Mouse (Mus musculus) limb, embryonic 14.5 days (tissue): ENCODE results near the gene Tfb1m. TPM values are rescaled to one million over a fixed set of nuclear protein-coding genes. Genes with fewer than 3 reads are reported as not detected.

Experiments
- ATAC-seq: fragments of 200-750 bp; cut with Nextera tagmentation; 2 replicates; pipeline ENCODE4 v1.8.0; 2017; ENCODE audit warnings: low read depth, moderate number of reproducible peaks, moderate TSS enrichment; ENCODE audit not compliant: low FRiP score
- DNase-seq: peaks from one replicate; pipeline ENCODE4 v3.0.0-alpha.2; 2015; ENCODE audit warnings: low spot score
- H3K27ac ChIP-seq: fragments of 300-500 bp; sonication (generic); replicated peaks from 2 replicates; pipeline ENCODE4 v1.5.1; 2014; ENCODE audit warnings: low read depth, mild to moderate bottlenecking, low read length, moderate library complexity, mixed read lengths
- H3K27me3 ChIP-seq: fragments of 300-500 bp; sonication (generic); 2 replicates; pipeline ENCODE4 v1.6.1; 2014; ENCODE audit warnings: low read length, mixed read lengths; ENCODE audit not compliant: control insufficient read depth, insufficient read depth
- H3K36me3 ChIP-seq: fragments of 300-500 bp; sonication (generic); 2 replicates; pipeline ENCODE4 v1.6.1; 2014; ENCODE audit warnings: mild to moderate bottlenecking, low read length, moderate library complexity, mixed read lengths; ENCODE audit not compliant: control insufficient read depth, insufficient read depth
- H3K4me1 ChIP-seq: fragments of 300-500 bp; sonication (generic); 2 replicates; pipeline ENCODE4 v1.6.1; 2014; ENCODE audit warnings: antibody characterized with exemption, low read length, mixed read lengths; ENCODE audit not compliant: control insufficient read depth, insufficient read depth
- H3K4me2 ChIP-seq: fragments of 300-500 bp; sonication (generic); replicated peaks from 2 replicates; pipeline ENCODE4 v1.6.1; 2014; ENCODE audit warnings: low read depth, mild to moderate bottlenecking, low read length, moderate library complexity; ENCODE audit not compliant: severe bottlenecking
- H3K4me3 ChIP-seq: fragments of 300-500 bp; sonication (generic); replicated peaks from 2 replicates; pipeline ENCODE4 v1.5.1; 2014; ENCODE audit warnings: low read length
- H3K9ac ChIP-seq: fragments of 300-500 bp; sonication (generic); 2 replicates; pipeline ENCODE4 v1.6.1; 2014; ENCODE audit warnings: mild to moderate bottlenecking, low read depth, low read length, moderate library complexity; ENCODE audit not compliant: severe bottlenecking
- H3K9me3 ChIP-seq: fragments of 300-500 bp; sonication (generic); 2 replicates; pipeline ENCODE4 v1.6.1; 2016; ENCODE audit warnings: low read length; ENCODE audit not compliant: control insufficient read depth
- POLR2A ChIP-seq: fragments of 200-500 bp; IDR thresholded peaks from 2 replicates; pipeline ENCODE4 v1.8.0; 2012; ENCODE audit warnings: inconsistent platforms, mild to moderate bottlenecking, moderate library complexity, borderline replicate concordance; ENCODE audit not compliant: insufficient read depth, insufficient read length; ENCODE audit errors: extremely low read depth
- WGBS: fragments of 180-500 bp; shearing (Covaris S2); extraction: QIAGEN DNeasy Blood & Tissue Kit; methylation state at CpG from one replicate; pipeline ENCODE4 v1.1.7; 2014; 5-methylcytosine and 5-hydroxymethylcytosine counted together
- polyA plus RNA-seq, 2 experiments: library from polyadenylated mRNA; depleted of rRNA in 1 of 2; stranded (reverse) in 1 of 2; unstranded in 1 of 2; fragments of >200 nt; fragmentation: Nextera tagmentation in 1 of 2; extraction: Ambion mirVana in 1 of 2; gene quantifications; 2 replicates each; pipeline versions ENCODE4 v1.2.1 to v1.2.3; 2012 to 2014

The Tfb1m gene
- polyA plus RNA-seq, 2 experiments = 16.3 to 17.2 TPM

DNA sequence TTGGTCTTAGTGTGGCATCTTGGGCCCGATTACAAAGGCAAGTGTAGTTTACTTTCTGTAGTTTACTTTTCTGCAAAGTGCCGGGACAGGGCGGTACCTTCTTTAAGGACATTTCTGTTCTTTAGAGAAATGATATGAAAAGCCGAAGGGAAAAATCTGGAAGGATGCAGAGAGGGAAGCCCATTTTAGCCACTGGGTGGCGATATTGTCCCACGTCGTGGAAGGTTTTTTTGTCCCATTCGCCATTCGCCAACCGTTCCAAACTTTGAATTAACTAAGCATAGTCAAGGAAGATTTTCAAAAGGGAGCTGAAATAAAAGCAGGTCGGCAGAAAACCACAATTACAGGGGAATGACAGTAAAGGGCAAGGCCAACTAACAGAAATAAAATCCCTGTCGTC, 13.3 kb upstream of the Tfb1m start:
- no peak overlapping the region for H3K27ac ChIP-seq
- H3K9me3 ChIP-seq = no peaks in the 10 kb centered on the region
- DNase-seq = peak; percentile 82
- WGBS = 5% methylated on average over 12 of the region's 12 CpGs
- H3K36me3 ChIP-seq = no peaks in the 10 kb centered on the region
- H3K4me1 ChIP-seq = no peaks in the 10 kb centered on the region
- ATAC-seq = peak; percentile 60; the same call in 1 of the 2 replicates
- 0 out of 2 replicates have a peak overlapping the region, but pooled peaks have one; percentile 16 for H3K4me2 ChIP-seq
- H3K9ac ChIP-seq = no peak overlapping the region
- TF ChIP-seq POLR2A = no peak
- H3K27me3 ChIP-seq = no peaks in the 10 kb centered on the region
- no peak overlapping the region for H3K4me3 ChIP-seq

DNA sequence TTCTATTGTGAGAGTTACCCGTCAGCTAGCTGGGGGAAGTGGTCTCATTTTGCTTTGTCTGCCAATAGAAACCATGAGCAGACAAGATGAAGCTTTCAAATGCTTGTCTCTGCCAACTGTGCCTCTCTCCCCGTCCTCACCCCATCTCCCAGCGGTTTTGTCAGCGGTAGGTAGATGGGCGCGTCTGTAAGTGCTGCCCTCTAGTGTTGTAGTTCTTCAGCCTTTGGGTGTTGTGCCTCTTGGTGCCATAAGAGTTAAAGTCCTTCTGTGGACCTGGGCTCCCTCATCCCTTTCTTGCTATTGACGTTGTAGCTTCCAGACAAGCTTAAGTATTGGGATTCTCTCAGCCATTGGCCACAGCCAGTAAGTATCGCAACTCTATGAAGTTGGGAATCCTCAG, 4.8 kb upstream of the Tfb1m start:
- no peak for DNase-seq
- no peak for ATAC-seq
- 56% methylated on average over 8 of the region's 8 CpGs for WGBS

DNA sequence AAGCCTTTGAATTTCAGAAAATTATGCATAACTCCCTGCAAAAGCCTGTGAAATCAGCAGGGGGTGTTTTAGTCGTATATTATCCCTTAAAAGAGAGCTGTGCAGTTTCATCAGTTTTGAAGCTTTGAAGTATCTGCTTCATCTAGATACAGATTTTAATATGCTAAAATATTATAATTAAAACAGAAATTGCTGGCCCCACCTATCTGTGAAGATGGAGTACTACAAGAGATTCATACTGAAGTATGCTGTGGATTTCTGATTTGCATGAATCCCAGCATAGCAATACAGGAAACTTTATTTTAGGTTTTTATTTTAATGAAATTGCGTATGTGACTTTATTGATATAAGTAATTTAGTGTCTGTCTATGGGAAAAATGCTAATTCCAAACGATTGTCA, 3.0 kb upstream of the Tfb1m start:
- Histone ChIP-seq H3K27ac (no peak overlapping the region), H3K9ac (no peak overlapping the region), H3K27me3 (no peaks in the 10 kb centered on the region), H3K4me3 (no peak overlapping the region), H3K4me1 (peaks cover 10% of the 10 kb centered on the region), H3K9me3 (no peaks in the 10 kb centered on the region), H3K36me3 (no peaks in the 10 kb centered on the region), H3K4me2 (no peak overlapping the region)
- DNase-seq = no peak
- WGBS = 72% methylated on average over 3 of the region's 3 CpGs
- no peak for ATAC-seq
- TF ChIP-seq POLR2A = no peak

More for the DNA sequence above, 4.8 kb upstream of the Tfb1m start:
- no peak for TF ChIP-seq POLR2A
- Histone ChIP-seq H3K9ac (no peak overlapping the region), H3K9me3 (no peaks in the 10 kb centered on the region), H3K4me1 (peaks cover 3% of the 10 kb centered on the region; the same call in 1 of the 2 replicates), H3K27me3 (no peaks in the 10 kb centered on the region), H3K4me3 (no peak overlapping the region), H3K4me2 (no peak overlapping the region), H3K27ac (no peak overlapping the region), H3K36me3 (no peaks in the 10 kb centered on the region)

DNA sequence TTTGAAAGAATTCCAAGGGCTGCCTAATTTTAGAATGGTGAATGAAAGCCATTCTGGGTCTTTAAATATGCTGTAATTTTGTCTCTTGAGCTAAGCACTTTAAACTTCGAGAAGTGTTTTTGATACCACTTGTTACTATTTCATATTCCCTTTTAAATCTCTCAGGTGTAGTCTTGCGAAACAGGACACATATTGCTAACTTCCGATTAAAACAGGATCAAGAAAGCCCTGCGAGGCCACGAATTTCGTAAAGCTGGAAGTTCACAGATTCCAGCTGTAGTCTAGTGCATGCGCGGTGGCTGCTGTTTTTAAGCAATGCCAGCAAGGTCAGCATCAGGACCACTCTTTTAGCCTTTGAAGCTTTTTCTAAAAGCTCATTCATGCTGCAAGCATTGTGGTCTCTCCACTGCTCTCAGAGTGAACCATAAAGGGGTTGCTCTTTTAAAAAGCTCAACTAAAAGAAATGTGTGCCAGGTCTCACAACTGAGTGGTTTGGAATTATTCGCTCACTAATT, 832 bp upstream of the Tfb1m start:
- 64% methylated on average over 9 of the region's 9 CpGs for WGBS
- TF ChIP-seq POLR2A = no peak
- H3K27ac ChIP-seq = peak overlapping the region; percentile 87

DNA sequence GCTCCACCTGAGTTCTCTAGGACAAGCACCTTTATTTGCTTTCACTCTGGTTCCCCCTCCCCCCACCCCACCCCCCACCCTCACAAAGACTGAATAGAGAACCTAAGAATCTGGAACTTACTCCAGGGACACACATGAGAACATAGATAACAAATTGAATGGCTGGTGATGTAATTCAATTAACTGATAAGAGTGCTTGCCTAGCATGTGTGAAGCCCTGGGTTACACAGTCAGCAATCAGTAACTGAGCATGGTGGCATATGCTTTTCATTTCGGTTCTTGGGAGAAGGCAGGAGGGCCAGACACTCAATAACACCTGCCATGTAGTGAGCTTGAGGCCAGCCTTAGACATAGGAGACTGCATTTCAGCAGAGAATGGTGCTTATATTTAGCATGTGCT, 1.3 kb downstream of the Tfb1m start:
- no peak for TF ChIP-seq POLR2A
- peaks cover 10% of the 10 kb centered on the region for H3K4me1 ChIP-seq
- H3K27ac ChIP-seq = no peak overlapping the region
- no peaks in the 10 kb centered on the region for H3K9me3 ChIP-seq
- 32% methylated on average over 1 of the region's 1 CpGs for WGBS
- no peaks in the 10 kb centered on the region for H3K27me3 ChIP-seq
- no peak overlapping the region for H3K9ac ChIP-seq
- H3K4me3 ChIP-seq = no peak overlapping the region
- no peak for ATAC-seq
- no peak for DNase-seq
- no peaks in the 10 kb centered on the region for H3K36me3 ChIP-seq
- no peak overlapping the region for H3K4me2 ChIP-seq

More for the DNA sequence above, 832 bp upstream of the Tfb1m start:
- H3K36me3 ChIP-seq = no peaks in the 10 kb centered on the region
- no peaks in the 10 kb centered on the region for H3K27me3 ChIP-seq
- peak; percentile 35 for DNase-seq
- H3K4me2 ChIP-seq = peak overlapping the region; percentile 53
- peaks cover 10% of the 10 kb centered on the region for H3K4me1 ChIP-seq
- peak overlapping the region; percentile 47 for H3K4me3 ChIP-seq
- no peaks in the 10 kb centered on the region for H3K9me3 ChIP-seq
- peak overlapping the region; percentile 38; the same call in 1 of the 2 replicates for H3K9ac ChIP-seq
- no peak for ATAC-seq

DNA sequence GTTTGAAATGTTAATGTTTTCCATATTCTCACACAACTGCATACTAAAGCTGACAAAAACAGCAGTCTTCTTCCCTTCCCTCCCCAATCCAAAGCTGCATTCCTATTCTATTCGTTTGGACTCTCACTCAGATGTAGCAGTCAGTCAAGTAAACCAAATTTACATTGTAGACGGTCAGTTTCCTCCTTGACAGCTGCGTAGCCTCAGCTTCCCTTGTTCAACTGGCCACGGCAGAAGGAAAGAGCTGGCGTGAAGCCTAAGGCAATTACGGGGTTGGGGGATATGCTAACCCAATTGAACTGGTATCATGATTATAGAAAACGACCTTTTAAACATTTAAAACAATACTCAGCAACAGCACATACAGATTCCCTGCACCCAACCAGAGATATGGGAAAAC, 9.9 kb downstream of the Tfb1m start:
- Histone ChIP-seq H3K9me3 (no peaks in the 10 kb centered on the region), H3K4me2 (no peak overlapping the region), H3K9ac (no peak overlapping the region), H3K36me3 (peaks cover 10% of the 10 kb centered on the region; the same call in 1 of the 2 replicates), H3K27me3 (no peaks in the 10 kb centered on the region), H3K4me3 (no peak overlapping the region), H3K4me1 (no peaks in the 10 kb centered on the region), H3K27ac (no peak overlapping the region)
- WGBS = 68% methylated on average over 7 of the region's 7 CpGs
- no peak for TF ChIP-seq POLR2A
- no peak for DNase-seq
- ATAC-seq = no peak
